Mouse (Mus musculus) gastrocnemius, postnatal 4 days (tissue): ENCODE data around the gene Caml. TPM values are rescaled to one million over a fixed set of nuclear protein-coding genes. Genes with fewer than 3 reads are reported as not detected.
"Not testable (repeated sequence)": the region's sequence is repeated elsewhere in the genome, so short reads cannot be mapped to it uniquely, and the experiment has no call there.

Experiments
- DNase-seq, 2 experiments: peaks; one replicate each; pipeline ENCODE4 v3.0.0; 2021 to 2022; ENCODE audit warnings: low spot score in 2 of 2, mixed read lengths in 2 of 2
- long read RNA-seq, 2 experiments: library from polyadenylated mRNA; stranded (forward); transcript quantifications; one replicate each; pipeline ENCODE4 v2.0.0; 2021
- total RNA-seq, 2 experiments: library from RNA; stranded (reverse); gene quantifications; 2 replicates each; pipeline ENCODE4 v1.2.3; 2021

The Caml gene
- total RNA-seq = 10 to 100 TPM; 22.2 to 22.7 TPM
- long read RNA-seq, experiment 1, transcript Caml-201 (4 exons, 1,382 nt) = major isoform, 8 of 12 reads
- long read RNA-seq, experiment 1, partial matches to known transcripts = 2 of 12 reads
- long read RNA-seq, experiment 1, other reads (novel, unspliced or antisense) = 2 of 12 reads
- long read RNA-seq, experiment 2, transcript Caml-201 (4 exons, 1,382 nt) = major isoform, 24 of 25 reads
- long read RNA-seq, experiment 2, partial matches to known transcripts = 1 of 25 reads
- long read RNA-seq, experiment 2, other reads (novel, unspliced or antisense) = 0 of 25 reads

DNA sequence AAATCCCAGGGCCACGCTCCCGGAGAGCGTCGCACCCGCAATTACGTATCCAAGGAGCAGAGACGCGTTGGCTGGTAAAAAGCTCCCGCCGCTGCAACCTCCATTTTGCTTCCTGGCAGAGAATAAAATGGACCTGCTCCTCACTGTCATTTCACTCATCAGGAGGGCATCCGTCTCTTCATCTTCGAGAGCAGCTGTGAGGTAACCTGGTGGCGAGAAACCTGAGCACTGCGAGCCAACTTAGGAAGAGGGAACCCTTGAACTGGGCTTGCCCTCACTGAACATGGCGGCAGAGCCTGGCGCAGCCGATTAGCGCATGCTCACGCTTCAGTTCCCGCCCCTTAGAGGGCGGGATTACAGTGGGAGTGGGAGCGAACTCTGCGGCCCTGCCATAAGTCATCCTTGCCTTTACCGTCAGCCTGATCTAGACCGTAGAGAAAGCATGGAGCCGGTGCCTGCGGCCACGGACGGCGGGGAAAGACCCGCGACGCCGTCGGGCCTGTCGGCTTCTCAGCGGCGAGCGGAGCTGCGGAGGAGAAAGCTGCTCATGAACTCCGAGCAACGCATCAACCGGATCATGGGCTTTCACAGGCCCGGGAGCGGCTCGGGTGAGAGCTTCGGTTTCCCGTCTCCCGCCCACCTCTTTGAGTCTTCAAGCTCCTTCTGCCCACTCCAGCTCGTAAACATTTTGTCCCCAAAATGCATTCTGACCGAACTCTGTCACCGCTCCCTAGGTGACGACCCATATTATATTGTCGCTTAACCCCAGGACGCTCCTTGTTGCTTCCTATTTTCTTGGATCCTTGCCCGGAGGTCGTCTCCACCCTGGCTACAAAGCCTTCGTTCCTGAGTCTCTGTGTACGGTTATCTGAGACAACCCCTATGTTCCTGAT lies at the start of gene Caml:
TSS of gene Caml (plus strand) at position 357 of the 893 bp plus-strand sequence.
- peak; percentile 64 to 88 for DNase-seq

DNA sequence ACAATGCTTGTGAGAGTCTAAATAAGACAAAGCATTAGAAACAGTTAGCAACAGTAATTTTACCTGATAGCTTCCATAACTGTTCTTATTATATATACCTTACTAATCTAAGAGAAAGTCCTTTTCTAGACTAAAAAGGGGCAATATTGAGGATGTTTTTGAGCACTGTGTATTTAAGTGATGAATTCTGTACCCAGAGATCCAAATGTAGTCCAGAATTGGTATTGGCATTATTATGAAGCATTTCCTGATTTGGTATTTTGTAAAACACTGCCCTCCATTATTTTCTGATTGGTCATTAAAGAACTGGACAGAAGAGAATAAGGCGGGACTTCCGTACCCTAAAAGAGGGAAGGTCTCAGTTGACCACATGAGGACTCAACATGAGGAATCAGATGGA lies 49.4 kb upstream of the Caml start, which contains the start of gene Tmed9:
TSS of gene Tmed9 (plus strand) at position 301 of the 400 bp plus-strand sequence.
- DNase-seq = no peak

DNA sequence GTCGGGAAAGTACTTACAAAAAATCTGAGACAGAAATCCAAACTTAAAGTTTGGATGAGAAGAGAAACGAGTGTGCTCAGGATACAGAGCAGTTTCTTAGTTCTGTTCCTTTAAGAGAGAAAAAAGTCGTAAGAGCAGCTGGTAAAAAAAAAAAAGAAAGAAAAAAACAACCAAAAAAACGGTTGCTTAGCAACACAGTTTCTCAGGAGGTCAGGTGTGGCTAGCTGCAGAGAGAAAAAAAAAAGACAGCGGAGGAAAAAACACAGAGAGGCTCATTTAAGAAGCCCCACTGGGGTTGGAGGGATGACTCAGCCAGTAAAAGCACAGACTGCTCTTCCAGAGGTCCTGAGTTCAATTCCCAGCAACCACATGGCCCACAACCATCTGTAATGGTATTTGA lies 48.5 kb upstream of the Caml start:
- DNase-seq = no peak

- no peak for DNase-seq
Observed at GRCm38 (mm10) chr13:55575932-55576331, 46.9 kb upstream of the Caml start.

DNA sequence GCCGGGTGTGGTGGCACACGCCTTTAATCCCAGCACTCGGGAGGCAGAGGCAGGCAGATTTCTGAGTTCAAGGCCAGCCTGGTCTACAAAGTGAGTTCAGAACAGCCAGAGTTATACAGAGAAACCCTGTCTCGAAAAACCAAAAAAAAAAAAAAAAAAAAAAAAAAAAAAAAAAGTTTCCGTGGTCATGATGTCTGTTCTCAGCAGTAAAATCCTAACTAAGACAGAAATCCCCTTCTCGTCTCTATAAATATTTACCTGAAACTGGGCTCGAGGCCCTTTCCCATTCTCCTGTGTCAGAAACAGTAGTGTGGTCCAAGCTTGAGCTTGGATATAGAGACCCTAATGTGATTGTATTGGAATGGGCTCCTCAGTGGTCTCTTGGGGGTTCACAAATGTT lies 45.9 kb upstream of the Caml start:
- DNase-seq = not testable (repeated sequence)

GRCm38 (mm10) chr13:55578086-55578485 lies 44.7 kb upstream of the Caml start:
- DNase-seq = no peak

DNA sequence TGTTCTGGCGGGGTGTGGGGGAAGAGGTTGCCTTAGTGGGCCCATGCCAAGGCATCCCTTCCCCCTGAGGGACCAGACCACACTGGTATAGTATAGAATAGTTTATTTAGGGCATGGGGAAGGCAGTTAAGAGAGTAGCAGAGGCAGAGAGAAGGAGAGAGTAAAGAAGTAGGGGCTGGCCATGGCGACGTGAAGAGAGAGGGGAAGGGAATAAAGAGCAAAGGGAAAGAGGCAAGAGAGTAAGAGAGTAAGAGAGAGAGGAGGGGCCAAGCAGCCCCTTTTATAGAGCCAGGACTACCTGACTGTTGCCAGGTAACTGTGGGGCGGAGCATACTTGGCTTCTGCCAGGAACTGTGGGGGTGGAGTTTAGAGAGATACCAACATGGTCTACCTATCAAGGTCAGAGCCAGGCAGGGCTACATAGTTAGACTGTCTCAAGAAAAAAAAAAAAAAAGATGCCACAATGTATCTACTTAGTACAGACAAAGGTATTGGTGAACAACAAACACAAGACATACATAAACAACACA lies 30.8 kb upstream of the Caml start:
- no peak for DNase-seq

DNA sequence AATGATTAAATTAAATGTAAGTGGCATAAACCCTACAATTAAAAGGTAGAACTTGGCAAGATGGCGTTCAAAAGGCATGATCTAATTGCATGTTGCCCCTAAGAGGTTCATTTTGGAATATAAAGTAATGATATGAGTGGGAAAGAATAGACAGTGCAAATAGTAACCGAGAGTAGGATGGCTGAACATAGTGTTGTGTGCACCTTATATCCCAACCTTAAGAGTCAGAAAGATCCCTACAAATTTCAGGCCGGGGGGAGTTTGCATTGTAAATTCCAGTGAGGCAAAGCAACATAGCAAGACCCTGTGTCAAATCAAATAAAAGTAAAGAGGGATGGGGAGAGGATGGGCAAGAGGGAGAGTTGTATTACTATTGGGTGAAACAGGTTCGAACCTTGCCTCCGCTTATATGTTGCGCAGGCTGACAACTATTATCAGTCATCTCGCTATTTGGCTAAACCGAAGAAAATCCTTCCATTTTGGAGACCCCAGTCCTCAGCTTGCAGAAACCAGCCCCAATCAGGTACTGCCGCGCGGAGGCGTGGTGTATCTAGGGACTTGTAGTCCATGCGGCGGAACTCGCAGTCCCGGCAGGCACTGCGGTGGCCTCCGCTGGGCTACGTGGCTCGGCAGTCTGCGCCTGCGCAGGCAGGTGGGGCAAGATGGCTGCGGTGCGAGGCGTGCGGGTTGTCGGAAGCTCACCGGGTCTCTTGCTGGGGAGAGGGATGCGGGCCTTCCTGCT lies 30.1 kb upstream of the Caml start:
- DNase-seq = peak; percentile 93 to 96

- no peak for DNase-seq
Observed at GRCm38 (mm10) chr13:55593254-55593747, 29.5 kb upstream of the Caml start.

DNA sequence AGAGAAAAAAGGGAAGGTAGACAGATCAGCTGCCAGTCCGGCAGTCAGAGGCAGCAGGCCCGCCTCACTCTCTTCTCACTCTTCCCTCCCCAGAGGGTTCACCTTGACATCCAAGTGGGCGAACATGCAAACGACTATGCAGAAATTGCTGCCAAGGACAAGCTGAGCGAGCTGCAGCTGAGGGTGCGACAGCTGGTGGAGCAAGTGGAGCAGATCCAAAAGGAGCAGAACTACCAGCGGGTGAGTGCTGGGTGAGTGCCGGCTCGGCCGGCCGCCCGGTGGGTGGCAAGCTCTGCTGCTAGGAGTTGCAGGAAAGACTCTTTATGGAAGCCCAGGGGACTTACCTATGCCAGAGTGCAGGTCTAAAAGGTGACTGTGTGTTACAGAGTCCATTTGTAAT lies 27.4 kb upstream of the Caml start:
- no peak for DNase-seq

DNA sequence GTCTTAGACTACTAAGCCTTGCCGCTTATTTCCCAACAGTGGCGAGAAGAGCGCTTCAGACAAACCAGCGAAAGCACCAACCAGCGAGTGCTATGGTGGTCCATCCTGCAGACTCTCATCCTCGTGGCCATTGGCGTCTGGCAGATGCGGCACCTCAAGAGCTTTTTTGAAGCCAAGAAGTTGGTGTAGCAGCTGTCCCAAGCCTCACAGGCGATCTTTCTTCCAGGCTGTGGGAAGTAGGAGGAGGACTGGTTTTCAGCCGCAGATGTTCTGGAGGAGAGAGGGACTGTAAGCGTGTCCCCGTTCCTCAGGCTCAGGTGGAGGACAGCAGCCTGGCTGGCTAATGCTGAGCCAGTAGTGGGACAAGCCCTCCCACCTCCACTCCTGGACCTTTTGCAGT lies 26.0 kb upstream of the Caml start:
- no peak for DNase-seq

DNA sequence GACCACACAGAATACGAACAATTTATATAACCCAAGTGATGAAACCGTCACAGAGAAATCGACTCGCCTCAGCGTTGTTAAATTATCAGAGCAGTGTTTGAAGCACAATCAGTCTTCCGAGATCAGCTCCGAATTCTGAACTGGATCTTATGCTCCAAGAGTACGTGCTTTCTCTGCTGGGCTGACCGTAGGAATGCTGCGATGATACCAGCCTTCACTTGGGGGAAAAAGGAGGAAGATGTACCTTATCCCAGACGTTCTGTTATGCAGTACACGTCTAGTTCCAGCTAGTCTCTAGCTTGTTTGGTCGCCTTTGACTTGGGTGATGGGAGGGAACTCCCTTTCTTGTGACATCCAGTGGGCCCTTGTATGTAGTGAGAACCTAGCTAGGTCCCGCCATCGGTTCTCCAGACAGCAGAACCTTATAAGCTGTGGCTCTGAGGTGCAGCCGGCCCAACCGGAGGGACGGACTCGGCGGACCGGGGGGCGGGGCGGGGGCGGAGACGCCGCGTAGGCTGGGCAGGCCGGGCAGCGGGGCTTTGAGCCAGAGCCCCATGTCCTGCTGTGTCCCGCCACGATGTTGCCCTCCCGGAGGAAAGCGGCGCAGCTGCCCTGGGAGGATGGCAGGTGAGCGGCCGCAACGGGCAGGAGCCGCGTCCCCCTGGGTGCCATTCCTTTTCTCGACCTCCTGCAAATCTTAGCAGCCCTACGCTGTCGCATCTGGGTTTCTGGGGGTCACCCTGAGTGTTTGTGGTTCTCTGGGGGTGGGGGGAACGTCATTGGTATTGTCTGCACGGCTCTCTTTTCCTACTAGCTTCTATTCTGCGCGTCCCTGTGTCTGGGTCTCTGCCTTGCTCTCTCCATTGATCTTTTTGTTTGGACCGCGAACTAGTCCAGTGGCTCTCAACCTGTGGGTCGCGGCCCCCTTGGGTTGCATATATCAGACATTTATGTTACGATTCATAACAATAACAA lies 23.0 kb upstream of the Caml start, which contains the start of gene B4galt7:
TSS of gene B4galt7 (plus strand) at position 331 of the 975 bp plus-strand sequence.
- peak; percentile 85 to 87 for DNase-seq

- DNase-seq = no peak
Observed at GRCm38 (mm10) chr13:55600657-55601056, 22.1 kb upstream of the Caml start.

GRCm38 (mm10) chr13:55601611-55602010 lies 21.2 kb upstream of the Caml start:
- peak; percentile 75 to 83 for DNase-seq

- no peak for DNase-seq
Observed at GRCm38 (mm10) chr13:55604606-55605005, 18.2 kb upstream of the Caml start.

GRCm38 (mm10) chr13:55606899-55607623 lies 15.7 kb upstream of the Caml start:
- no peak for DNase-seq

DNA sequence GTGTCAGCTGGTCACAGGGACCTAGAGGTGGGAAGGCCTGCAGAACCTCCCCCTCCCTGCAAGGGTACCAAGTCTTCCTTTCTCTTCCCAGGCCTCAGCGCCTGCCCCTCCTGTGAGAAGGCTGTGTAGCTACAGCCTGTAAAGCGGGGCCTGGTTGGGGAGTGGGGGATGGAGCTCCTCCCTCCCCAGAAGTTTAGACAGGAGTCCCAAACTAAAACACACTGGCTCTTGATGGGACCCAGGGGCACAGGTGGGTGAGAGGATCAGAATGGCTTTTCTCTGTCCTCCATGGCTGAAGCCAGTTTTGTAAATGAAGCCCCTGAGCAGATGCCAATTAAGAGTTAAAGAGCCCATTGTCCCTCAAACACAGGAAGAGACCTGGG lies 15.2 kb upstream of the Caml start:
- DNase-seq = no peak

DNA sequence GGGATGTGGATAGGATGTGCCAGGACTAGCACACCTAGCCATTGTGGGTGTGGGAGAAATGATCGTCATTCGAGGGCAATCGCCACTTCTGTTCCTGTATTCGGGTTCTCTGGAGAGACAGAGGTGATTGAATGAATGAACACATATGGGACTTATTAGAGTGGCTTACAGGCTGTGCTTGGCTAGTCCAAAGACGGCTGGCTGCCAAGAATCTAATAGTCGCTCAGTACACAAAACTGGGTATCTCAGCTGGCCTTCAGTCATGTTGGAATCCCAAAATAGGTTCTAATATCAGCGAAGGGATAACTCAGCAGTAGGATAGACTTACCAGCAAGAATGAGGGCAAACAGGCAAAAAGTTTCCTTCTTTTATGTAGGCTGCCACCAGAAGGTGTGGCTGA lies 10.8 kb upstream of the Caml start:
- DNase-seq = no peak

GRCm38 (mm10) chr13:55613471-55613870 lies 9.3 kb upstream of the Caml start:
- no peak for DNase-seq
